Mouse (Mus musculus) midbrain, embryonic 14.5 days (tissue): ENCODE results near the gene Gse1. TPM values are rescaled to one million over a fixed set of nuclear protein-coding genes. Genes with fewer than 3 reads are reported as not detected.

Experiments
- ATAC-seq: fragments of 200-750 bp; cut with Nextera tagmentation; 2 replicates; pipeline ENCODE4 v1.8.0; 2017; ENCODE audit warnings: moderate number of reproducible peaks, moderate library complexity; ENCODE audit not compliant: low FRiP score, low TSS enrichment
- DNase-seq: peaks from one replicate; pipeline ENCODE4 v3.0.0-alpha.2; 2015
- H3K27ac ChIP-seq: fragments of 300-500 bp; sonication (generic); replicated peaks from 2 replicates; pipeline ENCODE4 v1.5.1; 2014; ENCODE audit warnings: mild to moderate bottlenecking, low read depth, low read length, moderate library complexity
- H3K27me3 ChIP-seq: fragments of 300-500 bp; sonication (generic); 2 replicates; pipeline ENCODE4 v1.6.1; 2014; ENCODE audit warnings: low read length, control low read depth, mixed read lengths; ENCODE audit not compliant: control insufficient read depth, insufficient read depth
- H3K36me3 ChIP-seq: fragments of 300-500 bp; sonication (generic); 2 replicates; pipeline ENCODE4 v1.6.1; 2014; ENCODE audit warnings: low read length, control low read depth; ENCODE audit not compliant: control insufficient read depth, insufficient read depth
- H3K4me1 ChIP-seq: fragments of 300-500 bp; sonication (generic); 2 replicates; pipeline ENCODE4 v1.6.1; 2014; ENCODE audit warnings: mild to moderate bottlenecking, antibody characterized with exemption, low read length, control low read depth; ENCODE audit not compliant: control insufficient read depth, insufficient read depth
- H3K4me2 ChIP-seq: fragments of 300-500 bp; sonication (generic); 2 replicates; pipeline ENCODE4 v1.6.1; 2014; ENCODE audit warnings: mild to moderate bottlenecking, low read length, moderate library complexity
- H3K4me3 ChIP-seq: fragments of 300-500 bp; sonication (generic); replicated peaks from 2 replicates; pipeline ENCODE4 v1.5.1; 2014; ENCODE audit warnings: low read depth, low read length
- H3K9ac ChIP-seq: fragments of 300-500 bp; sonication (generic); replicated peaks from 2 replicates; pipeline ENCODE4 v1.6.1; 2014; ENCODE audit warnings: mild to moderate bottlenecking, low read length, moderate library complexity
- H3K9me3 ChIP-seq: fragments of 300-500 bp; sonication (generic); 2 replicates; pipeline ENCODE4 v1.6.1; 2016; ENCODE audit warnings: low read length, control low read depth, mixed read lengths; ENCODE audit not compliant: control insufficient read depth
- WGBS: fragments of 180-500 bp; shearing (Covaris S2); extraction: QIAGEN DNeasy Blood & Tissue Kit; methylation state at CpG from one replicate; pipeline ENCODE4 v1.1.7; 2014; 5-methylcytosine and 5-hydroxymethylcytosine counted together
- polyA plus RNA-seq: library from polyadenylated mRNA; unstranded; fragments of >200 nt; fragmentation: Nextera tagmentation; extraction: Ambion mirVana; gene quantifications from 2 replicates; pipeline ENCODE4 v1.2.1, GENCODE M21; 2014

Gse1 gene
- polyA plus RNA-seq, 1 experiment from 2014 or later, result 28.6 TPM

- H3K4me2 ChIP-seq, result no peak overlapping the region
- WGBS, result 88% methylated on average over 5 of the region's 5 CpGs
- no peak overlapping the region for H3K4me3 ChIP-seq
- H3K36me3 ChIP-seq, result no peaks in the 10 kb centered on the region
- no peak for DNase-seq
- no peak overlapping the region for H3K9ac ChIP-seq
- H3K9me3 ChIP-seq, result no peaks in the 10 kb centered on the region
- no peaks in the 10 kb centered on the region; the same call in 1 of the 2 replicates for H3K4me1 ChIP-seq
- no peak for ATAC-seq
- no peak overlapping the region for H3K27ac ChIP-seq
- no peaks in the 10 kb centered on the region for H3K27me3 ChIP-seq
Observed at GRCm38 (mm10) chr8:120594571-120594970, 366.3 kb downstream of the Gse1 start.

- Histone ChIP-seq H3K4me3 (no peak overlapping the region), H3K4me2 (no peak overlapping the region), H3K27me3 (no peaks in the 10 kb centered on the region), H3K9me3 (no peaks in the 10 kb centered on the region), H3K9ac (no peak overlapping the region), H3K36me3 (no peaks in the 10 kb centered on the region), H3K4me1 (no peaks in the 10 kb centered on the region), H3K27ac (no peak overlapping the region)
- DNase-seq, result peak; percentile 83
- 13% methylated on average over 5 of the region's 5 CpGs for WGBS
- no peak for ATAC-seq
Observed at GRCm38 (mm10) chr8:120595963-120596362, 367.7 kb downstream of the Gse1 start.

GRCm38 (mm10) chr8:120598579-120598978, 370.3 kb downstream of the Gse1 start:
- no peak overlapping the region for H3K27ac ChIP-seq
- H3K4me3 ChIP-seq, result no peak overlapping the region
- no peaks in the 10 kb centered on the region for H3K9me3 ChIP-seq
- no peaks in the 10 kb centered on the region for H3K36me3 ChIP-seq
- DNase-seq, result peak; percentile 41
- no peak for ATAC-seq
- H3K4me2 ChIP-seq, result no peak overlapping the region
- H3K9ac ChIP-seq, result no peak overlapping the region; the same call in 1 of the 2 replicates
- H3K27me3 ChIP-seq, result no peaks in the 10 kb centered on the region
- H3K4me1 ChIP-seq, result no peaks in the 10 kb centered on the region
- 34% methylated on average over 24 of the region's 24 CpGs for WGBS

GRCm38 (mm10) chr8:120599504-120599903, 371.2 kb downstream of the Gse1 start:
- Histone ChIP-seq H3K4me1 (no peaks in the 10 kb centered on the region), H3K4me3 (no peak overlapping the region), H3K27ac (no peak overlapping the region), H3K27me3 (no peaks in the 10 kb centered on the region), H3K9ac (no peak overlapping the region), H3K36me3 (no peaks in the 10 kb centered on the region), H3K9me3 (no peaks in the 10 kb centered on the region), H3K4me2 (no peak overlapping the region)
- peak; percentile 75 for DNase-seq
- ATAC-seq, result no peak
- WGBS, result 56% methylated on average over 7 of the region's 7 CpGs

GRCm38 (mm10) chr8:120602672-120603071, 374.4 kb downstream of the Gse1 start:
- H3K27ac ChIP-seq, result no peak overlapping the region

GRCm38 (mm10) chr8:120607460-120607859, 379.2 kb downstream of the Gse1 start:
- no peak overlapping the region for H3K4me2 ChIP-seq
- no peaks in the 10 kb centered on the region for H3K36me3 ChIP-seq
- ATAC-seq (no peak), DNase-seq (no peak)
- 84% methylated on average over 9 of the region's 9 CpGs for WGBS
- no peaks in the 10 kb centered on the region for H3K9me3 ChIP-seq
- H3K27me3 ChIP-seq, result no peaks in the 10 kb centered on the region
- H3K4me3 ChIP-seq, result no peak overlapping the region
- H3K9ac ChIP-seq, result no peak overlapping the region
- no peaks in the 10 kb centered on the region for H3K4me1 ChIP-seq
- H3K27ac ChIP-seq, result no peak overlapping the region

More at GRCm38 (mm10) chr8:120602672-120603071, 374.4 kb downstream of the Gse1 start:
- H3K4me1 ChIP-seq, result no peaks in the 10 kb centered on the region
- H3K36me3 ChIP-seq, result no peaks in the 10 kb centered on the region
- no peak overlapping the region for H3K4me2 ChIP-seq
- ATAC-seq (peak; percentile 60; the same call in 1 of the 2 replicates), DNase-seq (peak; percentile 55)
- H3K27me3 ChIP-seq, result no peaks in the 10 kb centered on the region
- no peaks in the 10 kb centered on the region for H3K9me3 ChIP-seq
- WGBS, result 27% methylated on average over 6 of the region's 6 CpGs
- no peak overlapping the region for H3K9ac ChIP-seq
- H3K4me3 ChIP-seq, result no peak overlapping the region

GRCm38 (mm10) chr8:120607885-120608284, 379.6 kb downstream of the Gse1 start:
- 15% methylated on average over 7 of the region's 7 CpGs for WGBS

GRCm38 (mm10) chr8:120610824-120611223, 382.6 kb downstream of the Gse1 start:
- Histone ChIP-seq H3K4me3 (no peak overlapping the region), H3K9ac (no peak overlapping the region), H3K9me3 (no peaks in the 10 kb centered on the region), H3K4me2 (no peak overlapping the region), H3K4me1 (peaks cover 5% of the 10 kb centered on the region; the same call in 1 of the 2 replicates), H3K27ac (no peak overlapping the region), H3K36me3 (no peaks in the 10 kb centered on the region), H3K27me3 (no peaks in the 10 kb centered on the region)
- ATAC-seq (no peak), DNase-seq (no peak)
- 89% methylated on average over 6 of the region's 6 CpGs for WGBS

More at GRCm38 (mm10) chr8:120607885-120608284, 379.6 kb downstream of the Gse1 start:
- Histone ChIP-seq H3K9ac (no peak overlapping the region), H3K4me1 (no peaks in the 10 kb centered on the region), H3K27me3 (no peaks in the 10 kb centered on the region), H3K4me3 (no peak overlapping the region), H3K36me3 (no peaks in the 10 kb centered on the region), H3K27ac (no peak overlapping the region), H3K4me2 (no peak overlapping the region), H3K9me3 (no peaks in the 10 kb centered on the region)
- DNase-seq, result peak; percentile 87
- ATAC-seq, result no peak

- H3K36me3 ChIP-seq, result no peaks in the 10 kb centered on the region
- no peak overlapping the region for H3K9ac ChIP-seq
- no peaks in the 10 kb centered on the region for H3K27me3 ChIP-seq
- peaks cover 29% of the 10 kb centered on the region for H3K4me1 ChIP-seq
- DNase-seq (no peak), ATAC-seq (no peak)
- H3K4me2 ChIP-seq, result no peak overlapping the region
- H3K9me3 ChIP-seq, result no peaks in the 10 kb centered on the region
- no peak overlapping the region for H3K4me3 ChIP-seq
- WGBS, result 95% methylated on average over 3 of the region's 3 CpGs
- no peak overlapping the region for H3K27ac ChIP-seq
Observed at GRCm38 (mm10) chr8:120614491-120614890, 386.2 kb downstream of the Gse1 start.
